Mouse (Mus musculus) kidney, adult 10 weeks (tissue): ENCODE measurements around the gene Ccdc12. TPM values are rescaled to one million over a fixed set of nuclear protein-coding genes. Genes with fewer than 3 reads are reported as not detected.

Source experiments
- polyA plus RNA-seq: library from polyadenylated mRNA; stranded (reverse); fragments of 350-450 nt; fragmentation: Illumina TruSeq; extraction: RNeasy Lipid Tissue Mini Kit (QIAGEN cat#74804); gene quantifications from one replicate; pipeline ENCODE4 v1.2.3, GENCODE M21; 2014; ENCODE audit warnings: low read depth, low replicate concordance

Ccdc12 gene
- polyA plus RNA-seq = not detected

GRCm38 (mm10) chr9:110656249-110657221, at the start of gene Ccdc12:
Gene Ccdc12 (plus strand): TSS chr9:110656503.

DNA sequence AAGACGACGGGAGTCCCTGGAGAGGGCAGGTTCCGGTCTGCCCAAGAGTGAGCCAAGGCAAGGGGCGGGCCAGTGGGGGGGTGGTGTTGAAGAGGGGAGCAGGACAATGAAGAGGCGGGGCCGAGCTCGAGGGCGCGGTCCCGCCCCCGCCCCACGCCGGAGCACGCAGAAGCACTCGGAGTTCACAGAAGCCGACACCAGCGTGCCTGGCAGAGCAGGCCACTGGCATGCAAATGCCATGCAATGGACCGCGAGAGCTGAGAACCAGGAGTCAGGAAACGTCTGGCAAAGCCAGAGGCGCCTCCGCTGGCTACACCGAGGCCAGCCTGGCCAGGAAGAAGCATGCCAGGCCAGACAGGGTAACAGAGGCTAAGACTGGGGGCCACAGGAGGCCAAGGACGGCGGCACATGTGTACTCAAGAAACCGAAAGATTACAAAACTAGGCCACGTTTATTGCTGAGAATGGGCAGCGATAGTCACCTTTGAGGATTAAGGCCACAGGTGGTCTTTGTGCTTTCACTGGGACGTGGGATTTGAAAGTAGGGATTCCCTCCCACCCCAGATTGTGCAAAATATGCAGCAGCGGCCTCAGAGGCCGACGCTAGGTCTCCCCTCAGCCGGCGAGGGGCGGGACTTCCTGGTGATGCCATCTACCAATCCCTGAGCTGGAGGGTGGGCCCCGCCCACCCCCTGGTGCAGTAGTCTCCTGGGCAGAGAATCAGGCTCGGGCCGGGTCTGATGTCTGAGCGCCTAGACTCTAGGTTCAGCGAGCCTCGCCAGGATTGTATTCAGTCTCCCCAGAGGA, 31.7 kb upstream of the Ccdc12 start, which contains the start of gene Nradd:
Gene Nradd, minus strand, starts transcription at position 92 of the 806 bp plus-strand sequence.

DNA sequence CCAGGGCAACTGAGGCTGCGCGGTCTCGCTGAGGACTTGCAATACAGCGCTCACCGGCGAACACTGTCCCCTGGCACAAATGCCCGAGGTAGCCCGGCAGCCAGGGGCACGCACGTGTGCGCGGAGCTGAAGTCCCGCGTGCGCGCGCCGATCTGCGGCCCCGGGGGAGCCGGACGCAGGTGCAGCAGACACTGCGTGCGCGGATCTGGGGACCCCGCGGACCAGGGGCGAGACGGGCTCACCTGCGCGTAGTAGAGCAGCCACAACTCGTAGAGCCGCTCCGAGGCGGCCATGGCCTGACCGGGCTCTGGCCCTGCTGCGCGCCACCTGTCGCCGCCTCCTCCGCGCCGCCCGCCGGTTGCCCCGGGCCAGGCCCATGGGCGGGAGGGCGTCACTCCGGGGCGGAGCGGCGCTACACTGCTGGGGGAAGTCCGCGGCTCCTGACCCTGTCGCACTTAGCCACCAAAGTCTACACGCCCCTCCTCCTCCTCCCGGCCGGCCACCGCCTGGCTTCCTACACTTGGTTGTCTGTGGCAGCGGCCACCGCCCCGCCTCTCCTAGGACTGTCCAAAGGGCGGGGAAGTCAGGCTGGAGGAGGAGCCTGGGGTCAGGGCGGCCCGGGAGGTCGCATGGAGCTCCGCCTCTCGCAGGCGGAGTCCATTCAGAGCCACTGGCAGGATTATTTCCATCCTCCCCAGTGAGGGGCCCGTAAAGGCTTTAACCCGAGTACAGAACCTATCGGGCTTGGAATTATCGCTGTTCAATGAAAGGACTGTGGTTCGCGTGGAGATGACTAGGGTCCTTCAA, 2.4 kb upstream of the Ccdc12 start, which contains the start of gene Nbeal2:
Gene Nbeal2, minus strand, starts transcription at position 507 of the 807 bp plus-strand sequence.

GRCm38 (mm10) chr9:110741711-110742294, 85.5 kb downstream of the Ccdc12 start, which contains the start of gene Myl3:
Gene Myl3 (plus strand): TSS chr9:110741861.

GRCm38 (mm10) chr9:110746961-110747360, 90.7 kb downstream of the Ccdc12 start, which contains the start of gene Pth1r:
Gene Pth1r (minus strand): TSS chr9:110747145.

Other genes with a start within 250 kb of the Ccdc12 start
- gene Ptpn23, start 248.3 kb upstream of the Ccdc12 start, polyA plus RNA-seq = 0.65 TPM
- gene Ngp, start 236.8 kb upstream of the Ccdc12 start, polyA plus RNA-seq = not detected
- gene Klhl18, start 179.8 kb upstream of the Ccdc12 start, polyA plus RNA-seq = 3.4 TPM
- gene Kif9, start 179.5 kb upstream of the Ccdc12 start, polyA plus RNA-seq = 1.7 TPM
- gene Setd2, start 123.9 kb upstream of the Ccdc12 start, polyA plus RNA-seq = 48.7 TPM
- gene Nradd, start 32.1 kb upstream of the Ccdc12 start, polyA plus RNA-seq = not detected
- gene Nbeal2, start 2.3 kb upstream of the Ccdc12 start, polyA plus RNA-seq = 0.12 TPM
- gene Myl3, start 85.4 kb downstream of the Ccdc12 start, polyA plus RNA-seq = not detected
- gene Pth1r, start 90.6 kb downstream of the Ccdc12 start, polyA plus RNA-seq = 10.3 TPM
- not detected for gene Prss42, start 141.7 kb downstream of the Ccdc12 start, polyA plus RNA-seq
- gene Prss44, start 157.5 kb downstream of the Ccdc12 start, polyA plus RNA-seq = not detected
- gene Prss43, start 170.2 kb downstream of the Ccdc12 start, polyA plus RNA-seq = not detected
- gene Prss45, start 178.1 kb downstream of the Ccdc12 start, polyA plus RNA-seq = not detected
- not detected for gene Prss46, start 188.0 kb downstream of the Ccdc12 start, polyA plus RNA-seq
- not detected for gene Prss50, start 201.5 kb downstream of the Ccdc12 start, polyA plus RNA-seq
- gene Als2cl, start 223.4 kb downstream of the Ccdc12 start, polyA plus RNA-seq = 2.6 TPM
- gene Tmie, start 223.6 kb downstream of the Ccdc12 start, polyA plus RNA-seq = 4.1 TPM